In the genomic region with DNA sequence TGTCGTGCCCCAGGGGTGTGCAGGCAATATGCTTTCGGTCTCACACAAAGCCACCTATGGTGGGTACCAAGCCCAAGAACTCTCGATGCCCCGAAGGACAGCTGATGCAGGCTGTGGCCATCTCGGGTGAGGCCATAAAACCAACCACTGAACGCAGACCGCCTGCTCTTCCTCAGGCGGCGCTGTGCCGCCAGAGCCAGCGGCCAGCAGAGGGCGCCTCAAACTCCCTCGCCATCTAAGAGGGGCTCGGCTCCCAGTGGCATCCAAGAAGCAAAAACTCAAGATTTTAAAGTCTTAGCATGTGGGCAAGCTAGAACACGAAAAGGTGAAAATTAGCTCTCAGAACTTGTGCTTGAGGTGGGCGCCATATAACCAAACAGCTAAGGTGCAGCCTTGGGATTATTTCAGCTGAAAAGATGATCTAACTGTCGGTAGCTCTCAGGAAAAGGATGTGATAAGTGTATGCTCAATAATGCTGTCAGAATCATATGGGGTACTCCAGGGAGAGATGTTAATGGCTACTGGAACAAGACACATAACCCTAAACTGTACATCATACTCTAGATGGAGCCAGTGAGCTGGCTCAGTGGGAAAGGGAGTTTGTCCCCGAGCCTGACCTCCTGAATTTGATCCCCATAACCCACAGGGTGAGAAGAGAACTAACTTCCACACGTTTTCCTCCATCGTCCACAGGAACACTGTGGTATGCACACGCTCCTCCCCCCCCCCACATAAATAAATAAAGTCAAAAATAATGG, we compare ENCODE assay signal across 8 mouse cellular contexts. TPM values are rescaled to one million over a fixed set of nuclear protein-coding genes. Genes with fewer than 3 reads are reported as not detected.
A peak's percentile ranks its signal among the peaks of the same experiment; 100 is the strongest.
DNase-seq lines count a peak whose midpoint lies in the region; ATAC-seq lines count a peak whose summit lies in the region.

No protein-coding gene starts in this region.

- ATAC-seq in forebrain, embryonic 15.5 days (replicated peaks) = 0 out of 2 replicates have a peak, but pooled peaks have one; percentile 29
- no peak for ATAC-seq in intestine, embryonic 15.5 days
- no peak for ATAC-seq in liver, embryonic 12.5 days
- ATAC-seq in neural tube, embryonic 13.5 days (ENCODE audit: low read depth) = peak; percentile 20; the same call in 1 of the 2 replicates

- H3K27ac ChIP-seq in forebrain, embryonic 15.5 days (replicated peaks) = no peak overlapping the region
- H3K27ac ChIP-seq in intestine, embryonic 15.5 days = no peak overlapping the region
- H3K27ac ChIP-seq in liver, embryonic 12.5 days = no peak overlapping the region
- H3K27ac ChIP-seq in neural tube, embryonic 13.5 days (replicated peaks) = no peak overlapping the region

- H3K27me3 ChIP-seq in forebrain, embryonic 15.5 days = no peaks in the 10 kb centered on the region
- peaks cover 15% of the 10 kb centered on the region for H3K27me3 ChIP-seq in intestine, embryonic 15.5 days (replicated peaks)
- H3K27me3 ChIP-seq in liver, embryonic 12.5 days (replicated peaks) = peaks cover 57% of the 10 kb centered on the region
- H3K27me3 ChIP-seq in neural tube, embryonic 13.5 days = peaks cover 10% of the 10 kb centered on the region; the same call in 1 of the 2 replicates

- 14% methylated on average over 21 of the region's 21 CpGs for WGBS in forebrain, embryonic 15.5 days
- WGBS in intestine, embryonic 15.5 days = 13% methylated on average over 21 of the region's 21 CpGs
- 9% methylated on average over 21 of the region's 21 CpGs for WGBS in liver, embryonic 12.5 days (ENCODE audit: insufficient replicate concordance)
- WGBS in neural tube, embryonic 13.5 days = 15% methylated on average over 21 of the region's 21 CpGs

- DNase-seq in urinary bladder, postnatal 36 days (ENCODE audit: low spot score in 2 of 2) = peak; percentile 8 to 38
- DNase-seq in urinary bladder, postnatal 10 days (ENCODE audit: low spot score) = no peak
- DNase-seq in cerebellum, adult 18-20 months = peak; percentile 63 to 75
- DNase-seq in yolk sac, embryonic 10.5 days (ENCODE audit: low spot score) = no peak

- no peaks in the 10 kb centered on the region for H3K36me3 ChIP-seq in forebrain, embryonic 15.5 days
- no peaks in the 10 kb centered on the region for H3K36me3 ChIP-seq in intestine, embryonic 15.5 days
- H3K36me3 ChIP-seq in liver, embryonic 12.5 days = no peaks in the 10 kb centered on the region
- H3K36me3 ChIP-seq in neural tube, embryonic 13.5 days = no peaks in the 10 kb centered on the region

- H3K4me1 ChIP-seq in forebrain, embryonic 15.5 days = peaks cover 24% of the 10 kb centered on the region
- H3K4me1 ChIP-seq in intestine, embryonic 15.5 days (replicated peaks) = peaks cover 18% of the 10 kb centered on the region
- H3K4me1 ChIP-seq in liver, embryonic 12.5 days = peaks cover 17% of the 10 kb centered on the region
- H3K4me1 ChIP-seq in neural tube, embryonic 13.5 days (replicated peaks) = peaks cover 39% of the 10 kb centered on the region

- 0 out of 2 replicates have a peak overlapping the region, but pooled peaks have one; percentile 16 for H3K4me3 ChIP-seq in forebrain, embryonic 15.5 days
- no peak overlapping the region for H3K4me3 ChIP-seq in intestine, embryonic 15.5 days (replicated peaks)
- H3K4me3 ChIP-seq in liver, embryonic 12.5 days = no peak overlapping the region
- peak overlapping the region; percentile 5; the same call in 1 of the 2 replicates for H3K4me3 ChIP-seq in neural tube, embryonic 13.5 days

- no peaks in the 10 kb centered on the region for H3K9me3 ChIP-seq in forebrain, embryonic 15.5 days
- H3K9me3 ChIP-seq in intestine, embryonic 15.5 days = no peaks in the 10 kb centered on the region
- H3K9me3 ChIP-seq in liver, embryonic 12.5 days (replicated peaks) = no peaks in the 10 kb centered on the region
- H3K9me3 ChIP-seq in neural tube, embryonic 13.5 days = no peaks in the 10 kb centered on the region

- no peak overlapping the region; the same call in 1 of the 2 replicates for H3K9ac ChIP-seq in forebrain, embryonic 15.5 days (replicated peaks)
- H3K9ac ChIP-seq in intestine, embryonic 15.5 days = no peak overlapping the region
- no peak overlapping the region for H3K9ac ChIP-seq in liver, embryonic 12.5 days
- H3K9ac ChIP-seq in neural tube, embryonic 13.5 days = peak overlapping the region; percentile 38

- peak overlapping the region; percentile 33 for H3K4me2 ChIP-seq in forebrain, embryonic 15.5 days (replicated peaks)
- H3K4me2 ChIP-seq in intestine, embryonic 15.5 days (replicated peaks) = peak overlapping the region; percentile 41
- peak overlapping the region; percentile 17; the same call in 1 of the 2 replicates for H3K4me2 ChIP-seq in liver, embryonic 12.5 days
- peak overlapping the region; percentile 36 for H3K4me2 ChIP-seq in neural tube, embryonic 13.5 days

RNA-seq across cellular contexts. Expression of a gene that starts 4.0 kb away (rescaled TPM):
- 6.5 and 7.6 TPM in 2 replicates for polyA plus RNA-seq in forebrain, embryonic 15.5 days (2015; fragmentation: Nextera tagmentation; extraction: Ambion mirVana)
- 0.75 and 1.1 TPM in 2 replicates for polyA plus RNA-seq in intestine, embryonic 15.5 days (2015; fragmentation: Nextera tagmentation; extraction: Ambion mirVana)
- 0.14 TPM in 1 of 2 replicates, not detected in the other for polyA plus RNA-seq in liver, embryonic 12.5 days (2016; fragmentation: Nextera tagmentation; extraction: Ambion mirVana)
- 6.9 and 7.5 TPM in 2 replicates for polyA plus RNA-seq in neural tube, embryonic 13.5 days (2015; fragmentation: Nextera tagmentation; extraction: Ambion mirVana)

RNA-seq across cellular contexts. Expression of a gene that starts 23.5 kb away (rescaled TPM):
- 12.5 and 12.6 TPM in 2 replicates for polyA plus RNA-seq in forebrain, embryonic 15.5 days (2015; fragmentation: Nextera tagmentation; extraction: Ambion mirVana)
- polyA plus RNA-seq in intestine, embryonic 15.5 days (2015; fragmentation: Nextera tagmentation; extraction: Ambion mirVana) = 4.9 and 5.0 TPM in 2 replicates
- 2.5 and 2.7 TPM in 2 replicates for polyA plus RNA-seq in liver, embryonic 12.5 days (2016; fragmentation: Nextera tagmentation; extraction: Ambion mirVana)
- polyA plus RNA-seq in neural tube, embryonic 13.5 days (2015; fragmentation: Nextera tagmentation; extraction: Ambion mirVana) = 10.4 and 12.2 TPM in 2 replicates

RNA-seq across cellular contexts. Expression of a gene that starts 35.7 kb away (rescaled TPM):
- 0.05 TPM in 1 of 2 replicates, not detected in the other for polyA plus RNA-seq in forebrain, embryonic 15.5 days (2015; fragmentation: Nextera tagmentation; extraction: Ambion mirVana)
- polyA plus RNA-seq in intestine, embryonic 15.5 days (2015; fragmentation: Nextera tagmentation; extraction: Ambion mirVana) = 0.61 and 0.64 TPM in 2 replicates
- polyA plus RNA-seq in liver, embryonic 12.5 days (2016; fragmentation: Nextera tagmentation; extraction: Ambion mirVana) = 1.5 and 1.8 TPM in 2 replicates
- 0.06 and 0.08 TPM in 2 replicates for polyA plus RNA-seq in neural tube, embryonic 13.5 days (2015; fragmentation: Nextera tagmentation; extraction: Ambion mirVana)

RNA-seq across cellular contexts. Expression of a gene that starts 38.2 kb away (rescaled TPM):
- 99.6 and 101 TPM in 2 replicates for polyA plus RNA-seq in forebrain, embryonic 15.5 days (2015; fragmentation: Nextera tagmentation; extraction: Ambion mirVana)
- polyA plus RNA-seq in intestine, embryonic 15.5 days (2015; fragmentation: Nextera tagmentation; extraction: Ambion mirVana) = 58.1 and 63.0 TPM in 2 replicates
- 20.5 and 21.7 TPM in 2 replicates for polyA plus RNA-seq in liver, embryonic 12.5 days (2016; fragmentation: Nextera tagmentation; extraction: Ambion mirVana)
- 89.8 and 95.7 TPM in 2 replicates for polyA plus RNA-seq in neural tube, embryonic 13.5 days (2015; fragmentation: Nextera tagmentation; extraction: Ambion mirVana)

Comparison
In these comparisons a context has a peak if more than half of its experiments do, and no peak if none do; other contexts are left out.
1. DNase-seq: peak in urinary bladder, postnatal 36 days (2 of 2) and cerebellum, adult 18-20 months (2 of 2); none in urinary bladder, postnatal 10 days (single experiment) and yolk sac, embryonic 10.5 days (single experiment).
2. ATAC-seq: peak in forebrain, embryonic 15.5 days (single experiment) and neural tube, embryonic 13.5 days (single experiment); none in intestine, embryonic 15.5 days (single experiment) and liver, embryonic 12.5 days (single experiment).
3. H3K4me3 ChIP-seq: peak in forebrain, embryonic 15.5 days (single experiment) and neural tube, embryonic 13.5 days (single experiment); none in intestine, embryonic 15.5 days (single experiment) and liver, embryonic 12.5 days (single experiment).
4. Peak in every context shown above with its lines, with median percentiles within 50 percentile points of each other: H3K4me2 ChIP-seq.